Mouse (Mus musculus): ENCODE data around the gene AA792892. TPM values are rescaled to one million over a fixed set of nuclear protein-coding genes. Genes with fewer than 3 reads are reported as not detected.
"Not testable (repeated sequence)": the region's sequence is repeated elsewhere in the genome, so short reads cannot be mapped to it uniquely, and the experiment has no call there.

The AA792892 gene
- not detected in 2 replicates for polyA plus RNA-seq (2012; rRNA removed)

DNA sequence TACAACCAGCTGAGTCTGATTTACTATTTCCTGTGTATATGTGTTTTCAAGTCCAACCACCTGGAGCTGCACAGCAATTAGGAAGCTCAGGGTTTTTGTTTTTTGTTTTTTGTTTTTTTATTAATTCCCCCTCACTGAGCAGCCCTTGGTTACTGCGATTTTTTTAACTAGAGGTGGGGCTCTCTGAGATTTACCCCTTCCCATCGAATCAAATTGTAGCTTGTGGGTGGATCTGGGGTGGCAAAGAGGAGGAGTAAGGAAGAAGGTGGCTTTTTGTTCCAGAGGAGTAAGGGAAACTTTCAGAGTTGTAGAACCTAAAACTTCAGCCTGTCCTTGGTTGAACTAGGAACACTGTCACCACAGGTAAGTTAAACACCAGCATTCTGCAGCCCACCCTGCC lies at the start of gene AA792892:
AA792892 (plus strand) TSS at position 301 of the 400 bp plus-strand sequence.
- H3K4me1 ChIP-seq (ENCODE audit: control insufficient read depth, insufficient read depth, low read length); DNase-seq; H3K4me3 ChIP-seq (replicated peaks; ENCODE audit: insufficient read depth, low read depth, low read length); H3K27me3 ChIP-seq (ENCODE audit: control insufficient read depth, insufficient read depth, low read length); H3K27ac ChIP-seq (ENCODE audit: insufficient read depth, low read length): not testable (repeated sequence)
- WGBS: no CpG with 5 or more reads among the region's 2 CpGs

DNA sequence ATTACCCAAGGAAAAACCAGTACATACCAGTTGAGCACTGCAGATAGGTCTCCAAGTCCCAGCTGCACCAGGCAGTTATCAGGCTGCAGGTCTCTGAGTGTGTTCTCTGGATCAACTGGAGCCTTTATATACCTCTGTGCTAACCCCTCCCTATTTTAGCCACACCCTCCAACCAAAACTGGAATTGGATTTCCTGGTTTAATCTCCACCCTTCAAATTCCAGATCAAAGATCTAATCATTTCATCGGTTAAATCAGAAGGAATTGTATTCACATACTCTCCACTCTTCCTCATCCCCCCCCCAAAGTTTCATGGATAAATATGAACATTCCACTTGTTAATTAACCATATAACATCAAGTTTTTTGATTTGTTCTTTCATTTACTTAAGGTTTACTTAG lies 32.9 kb upstream of the AA792892 start, which contains the start of gene A430089I19Rik:
A430089I19Rik (minus strand) TSS at position 101 of the 400 bp plus-strand sequence.
- not testable (repeated sequence) for H3K27me3 ChIP-seq (ENCODE audit: control insufficient read depth, insufficient read depth, low read length); DNase-seq; H3K4me3 ChIP-seq (replicated peaks; ENCODE audit: insufficient read depth, low read depth, low read length); H3K4me1 ChIP-seq (ENCODE audit: control insufficient read depth, insufficient read depth, low read length); H3K27ac ChIP-seq (ENCODE audit: insufficient read depth, low read length)
- 91% methylated on average over 1 of the region's 1 CpGs for WGBS

DNA sequence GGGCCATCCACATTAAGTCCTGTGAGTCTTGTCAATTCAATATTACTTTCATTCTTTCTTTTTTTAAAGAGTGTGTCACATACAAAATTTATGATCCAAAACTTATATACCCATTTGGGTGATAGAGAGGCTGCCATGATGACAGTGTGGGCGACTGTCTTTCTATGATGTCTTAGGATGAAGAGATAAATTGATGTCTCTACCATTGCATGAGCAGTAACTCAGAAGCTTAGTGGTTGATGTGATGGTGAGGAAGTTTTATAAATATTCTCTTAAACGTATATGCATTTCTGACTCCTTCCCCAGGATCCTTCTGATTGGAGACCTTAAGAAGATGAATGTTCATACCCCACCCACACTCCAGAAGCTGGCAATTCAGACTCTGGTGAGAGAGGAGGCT lies 25.4 kb upstream of the AA792892 start, which contains the start of gene Gm6502:
Gm6502 (plus strand) TSS at position 301 of the 400 bp plus-strand sequence.
- H3K27me3 ChIP-seq (ENCODE audit: control insufficient read depth, insufficient read depth, low read length); H3K4me3 ChIP-seq (replicated peaks; ENCODE audit: insufficient read depth, low read depth, low read length); DNase-seq; H3K27ac ChIP-seq (ENCODE audit: insufficient read depth, low read length); H3K4me1 ChIP-seq (ENCODE audit: control insufficient read depth, insufficient read depth, low read length): not testable (repeated sequence)
- no CpG with 5 or more reads among the region's 2 CpGs for WGBS

Other genes with a start within 250 kb of the AA792892 start
- not detected in 2 replicates for gene Gm3106, start 121.7 kb upstream of the AA792892 start, polyA plus RNA-seq (2012; rRNA removed)
- gene A430089I19Rik, start 33.0 kb upstream of the AA792892 start, polyA plus RNA-seq (2012; rRNA removed): not detected in 2 replicates
- not detected in 2 replicates for gene Gm6502, start 25.3 kb upstream of the AA792892 start, polyA plus RNA-seq (2012; rRNA removed)
- not detected in 2 replicates for gene Gm7682, start 106.0 kb downstream of the AA792892 start, polyA plus RNA-seq (2012; rRNA removed)
- gene Gm3139, start 186.5 kb downstream of the AA792892 start, polyA plus RNA-seq (2012; rRNA removed): not detected in 2 replicates

Data from cerebellum, adult 2 months (tissue).